Mouse (Mus musculus) WW6 (cell line): ENCODE measurements around the gene Nckap5.
"Not testable (repeated sequence)": the region's sequence is repeated elsewhere in the genome, so short reads cannot be mapped to it uniquely, and the experiment has no call there.

Experiments used
- DNase-seq: peaks from one replicate; pipeline ENCODE4 v3.0.0-alpha.2; 2013; ENCODE audit warnings: low read depth, low spot score

The Nckap5 gene

DNA sequence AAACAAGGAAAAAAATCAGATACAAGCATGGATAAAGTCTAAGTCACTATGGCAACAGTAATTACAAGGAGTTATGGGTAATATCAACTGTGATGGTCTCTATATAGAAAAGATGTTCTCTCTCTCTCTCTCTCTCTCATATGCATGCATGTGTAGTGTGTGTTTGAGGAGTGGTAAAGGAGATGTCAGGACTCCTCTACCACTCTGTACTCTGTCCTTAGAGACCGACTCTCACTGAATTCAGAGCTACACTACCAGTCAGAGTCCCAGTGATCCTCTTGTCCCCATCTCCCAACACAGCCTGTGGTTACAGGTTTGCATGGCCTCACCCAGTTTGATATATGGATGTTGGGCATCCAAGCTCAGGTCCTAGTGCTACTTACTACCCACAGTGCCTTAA is 662.0 kb downstream of the Nckap5 start:
- DNase-seq: no peak

DNA sequence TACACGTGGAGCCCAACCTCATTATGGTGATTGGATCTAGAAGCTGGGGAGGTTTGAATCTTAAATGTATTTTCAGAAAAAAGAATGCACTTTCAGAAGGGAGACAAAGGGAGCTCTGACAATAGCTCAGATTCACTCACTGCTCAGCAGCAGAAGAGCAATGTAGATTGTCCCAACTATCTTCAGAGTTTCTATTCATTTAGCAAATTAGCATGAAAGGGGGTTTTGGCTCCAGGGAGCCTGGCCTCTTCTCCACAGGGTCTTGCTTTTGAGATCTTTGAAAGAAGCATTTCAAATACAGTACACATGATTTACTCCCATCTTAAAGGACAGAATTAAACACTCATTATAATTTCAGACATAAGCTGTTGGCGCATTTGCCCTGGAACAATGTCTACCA is 662.5 kb downstream of the Nckap5 start:
- no peak for DNase-seq

GRCm38 (mm10) chr1:126167546-126167945 is 663.1 kb downstream of the Nckap5 start:
- DNase-seq: no peak

DNA sequence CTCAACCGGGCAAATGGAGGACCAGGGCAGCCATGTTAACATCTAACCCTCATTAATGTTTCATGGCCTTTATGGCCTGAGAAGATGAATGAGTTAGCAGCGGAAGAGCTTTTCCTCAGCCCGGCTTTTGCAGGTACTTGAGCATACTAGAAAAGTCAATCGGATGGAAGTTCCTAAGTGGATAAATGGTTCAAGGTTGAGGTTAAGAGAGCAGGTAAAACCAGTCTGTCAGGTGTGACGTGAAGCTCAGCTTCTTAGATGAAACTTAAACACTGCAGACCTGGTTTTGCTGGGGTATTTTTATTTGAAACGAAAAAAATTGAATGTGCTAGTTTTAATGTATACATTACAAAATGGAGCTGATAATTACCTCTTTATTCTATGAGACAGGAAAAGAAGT is 671.3 kb downstream of the Nckap5 start:
- DNase-seq: no peak

DNA sequence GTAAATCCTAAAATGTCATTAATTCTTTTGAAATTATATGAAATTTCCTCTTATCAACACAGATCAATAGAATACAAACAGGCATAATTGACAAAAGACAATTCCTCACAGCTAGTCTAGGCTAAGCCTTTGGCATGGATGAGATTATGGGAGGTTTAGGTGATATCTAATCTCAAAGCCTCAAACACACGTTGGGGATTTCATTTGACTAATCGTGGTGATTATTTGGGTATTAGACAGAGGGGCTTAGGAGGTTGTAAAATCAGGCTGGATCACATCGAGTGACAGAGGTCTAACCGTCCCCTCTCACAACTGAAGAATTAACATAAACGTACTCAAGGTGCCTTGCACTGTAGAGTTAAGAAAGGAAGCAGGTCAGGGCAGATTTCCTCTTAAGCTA is 674.8 kb downstream of the Nckap5 start:
- no peak for DNase-seq

DNA sequence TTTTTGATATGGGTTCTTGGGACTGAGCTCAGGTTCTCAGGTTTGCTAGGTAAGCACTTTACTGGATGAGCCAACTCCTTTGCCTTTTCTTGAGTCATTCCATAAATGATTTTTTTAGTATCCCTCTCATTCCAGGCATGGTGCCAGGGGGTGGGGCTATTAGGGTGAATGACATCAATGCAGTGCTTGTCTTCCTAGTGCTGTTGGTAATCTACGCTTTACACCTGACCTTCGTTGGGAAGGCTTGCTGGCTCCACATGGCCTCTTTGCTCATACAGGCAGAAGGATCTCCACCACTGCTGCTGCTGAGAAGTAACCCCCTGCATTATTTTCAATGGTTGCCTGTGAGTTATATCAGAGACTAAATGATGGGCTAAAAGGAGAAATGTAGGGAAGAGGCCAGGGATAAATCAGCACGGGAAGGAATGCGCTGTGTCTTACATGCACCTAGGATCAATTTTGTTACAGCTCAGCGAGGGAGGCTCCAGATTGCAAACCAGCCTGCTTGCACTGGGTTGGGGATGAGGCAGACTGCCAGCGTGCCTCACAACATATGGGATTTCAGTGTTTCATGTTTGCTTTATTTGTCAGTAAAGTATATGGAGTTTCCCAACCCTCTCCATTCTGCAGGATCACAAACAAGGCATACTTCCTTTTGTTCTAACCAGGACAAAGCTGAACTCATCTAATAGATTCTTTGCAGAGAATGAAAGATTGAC is 676.9 kb downstream of the Nckap5 start:
- no peak for DNase-seq

GRCm38 (mm10) chr1:126152217-126152616 is 678.4 kb downstream of the Nckap5 start:
- DNase-seq: no peak

- DNase-seq: no peak
These were observed 680.6 kb downstream of the Nckap5 start for GRCm38 (mm10) chr1:126149966-126150365.

DNA sequence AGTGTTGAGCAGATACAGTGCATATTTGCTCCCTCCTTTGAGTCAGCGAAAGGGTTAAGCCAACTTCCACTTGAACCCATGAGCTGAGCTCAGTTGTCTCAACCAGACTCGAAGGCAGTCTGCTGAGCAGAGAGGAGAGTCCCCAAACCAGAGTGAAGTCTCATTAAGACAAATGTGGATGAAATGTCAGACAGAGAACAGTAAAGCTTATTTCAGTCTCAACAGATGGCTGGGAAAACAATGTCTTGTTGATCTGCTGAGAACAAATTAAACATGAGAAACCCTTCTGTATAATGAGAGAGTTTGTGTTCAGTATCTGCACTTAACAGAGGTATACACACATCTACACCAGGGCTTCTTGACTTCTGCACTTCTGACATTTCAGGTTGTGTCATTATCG is 694.9 kb downstream of the Nckap5 start:
- DNase-seq: no peak

GRCm38 (mm10) chr1:126132316-126132715 is 698.3 kb downstream of the Nckap5 start:
- no peak for DNase-seq

DNA sequence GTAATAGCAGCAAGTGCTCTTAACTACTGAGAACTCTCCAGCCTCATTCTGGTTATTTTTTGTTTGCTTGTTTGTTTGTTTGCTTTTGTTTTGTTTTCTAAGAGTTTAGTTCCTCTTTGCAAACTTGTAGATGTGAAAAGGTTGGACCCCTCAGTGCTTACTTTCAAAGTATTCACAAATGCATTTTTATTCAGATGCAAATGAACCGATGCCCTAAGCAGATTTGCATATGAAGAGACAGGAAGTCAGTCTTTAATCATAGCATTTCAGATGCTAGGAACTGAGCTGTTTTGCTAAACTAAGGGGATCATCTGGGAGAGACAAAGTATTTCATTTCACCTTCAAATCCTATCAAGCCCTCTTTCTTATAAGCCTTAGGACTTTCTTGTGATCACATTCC is 701.5 kb downstream of the Nckap5 start:
- peak; percentile 14 for DNase-seq

DNA sequence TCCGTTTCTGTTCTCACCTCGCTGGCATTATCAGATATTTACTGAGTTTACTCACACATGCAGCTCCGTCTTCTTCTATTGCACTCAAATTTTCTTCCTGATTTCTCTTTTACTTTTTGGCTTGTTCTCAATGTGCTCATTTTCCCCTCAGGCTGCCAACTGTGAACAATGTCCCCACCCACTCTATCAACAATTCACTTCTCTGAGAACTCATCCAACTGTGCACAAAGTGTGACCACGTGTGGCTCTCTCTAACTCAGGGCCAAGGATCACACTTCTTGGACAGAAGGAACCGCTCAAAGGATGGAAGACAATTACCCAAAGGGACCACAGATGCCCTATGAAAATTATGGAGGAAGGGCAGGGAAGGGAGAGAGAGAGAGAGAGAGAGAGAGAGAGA is 707.5 kb downstream of the Nckap5 start:
- no peak for DNase-seq

DNA sequence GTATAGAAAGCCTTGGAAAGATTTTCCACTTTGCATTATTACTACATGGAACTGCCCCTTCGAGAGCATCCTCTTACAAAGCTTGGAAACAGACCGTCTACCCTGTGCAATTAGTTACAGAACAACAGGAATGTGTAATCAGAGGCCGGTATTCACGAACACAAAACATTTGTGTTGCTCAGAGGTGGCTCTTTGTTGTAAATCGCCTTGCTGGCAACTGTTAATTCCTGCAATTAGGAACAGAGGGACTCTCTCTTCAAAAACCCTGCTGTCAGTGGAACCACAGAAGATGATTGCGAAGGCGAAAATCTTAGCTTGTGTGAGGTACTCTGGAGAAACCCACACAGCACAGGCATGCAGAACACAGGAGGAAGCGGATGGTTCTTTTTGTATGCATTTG is 710.1 kb downstream of the Nckap5 start:
- no peak for DNase-seq

GRCm38 (mm10) chr1:126116034-126116433 is 714.6 kb downstream of the Nckap5 start:
- DNase-seq: no peak

DNA sequence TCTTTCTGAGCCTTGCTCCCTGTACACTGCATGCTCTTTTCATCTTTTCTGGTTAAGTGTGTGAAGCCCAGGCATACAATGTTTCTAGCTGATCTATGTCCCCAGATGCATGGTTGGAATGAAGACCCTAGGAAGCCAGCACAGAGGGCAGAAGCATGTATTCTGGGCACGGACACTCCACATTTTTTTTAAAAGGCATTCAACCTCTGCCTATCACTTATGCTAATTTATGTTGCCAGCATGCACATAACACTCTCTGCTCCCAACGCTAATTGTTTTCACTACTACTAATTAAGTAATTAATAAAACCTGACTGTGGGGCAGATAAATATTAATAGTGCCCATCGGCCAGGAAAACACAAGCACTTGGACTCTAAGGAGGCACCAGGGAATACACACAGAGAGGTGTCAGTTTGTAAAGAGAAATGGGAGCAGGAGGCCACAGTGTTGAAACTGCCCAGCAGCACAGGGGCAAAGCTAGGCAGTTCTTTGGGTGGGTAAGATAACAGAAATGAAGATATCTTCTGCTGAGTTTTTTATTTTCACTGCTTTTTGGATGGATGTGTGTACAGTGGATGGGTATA is 724.8 kb downstream of the Nckap5 start:
- DNase-seq: no peak

GRCm38 (mm10) chr1:126094346-126094745 is 736.3 kb downstream of the Nckap5 start:
- no peak for DNase-seq

DNA sequence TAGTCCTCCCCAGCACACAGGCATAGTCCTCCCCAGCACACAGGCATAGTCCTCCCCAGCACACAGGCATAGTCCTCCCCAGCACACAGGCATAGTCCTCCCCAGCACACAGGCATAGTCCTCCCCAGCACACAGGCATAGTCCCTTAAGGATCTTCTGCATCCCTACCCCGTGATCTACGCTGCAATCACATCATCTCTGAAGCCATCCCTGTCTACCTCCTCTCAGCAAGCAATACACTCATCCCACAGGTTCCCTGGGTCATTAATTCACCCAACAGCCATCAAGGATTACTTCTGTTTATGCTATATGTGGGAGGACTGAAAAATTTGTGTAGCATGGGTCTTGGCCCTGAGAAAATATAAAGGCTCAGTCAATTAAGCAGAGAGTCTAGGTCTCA is 738.6 kb downstream of the Nckap5 start:
- DNase-seq: not testable (repeated sequence)

- DNase-seq: no peak
These were observed 743.4 kb downstream of the Nckap5 start for GRCm38 (mm10) chr1:126087181-126087580.

DNA sequence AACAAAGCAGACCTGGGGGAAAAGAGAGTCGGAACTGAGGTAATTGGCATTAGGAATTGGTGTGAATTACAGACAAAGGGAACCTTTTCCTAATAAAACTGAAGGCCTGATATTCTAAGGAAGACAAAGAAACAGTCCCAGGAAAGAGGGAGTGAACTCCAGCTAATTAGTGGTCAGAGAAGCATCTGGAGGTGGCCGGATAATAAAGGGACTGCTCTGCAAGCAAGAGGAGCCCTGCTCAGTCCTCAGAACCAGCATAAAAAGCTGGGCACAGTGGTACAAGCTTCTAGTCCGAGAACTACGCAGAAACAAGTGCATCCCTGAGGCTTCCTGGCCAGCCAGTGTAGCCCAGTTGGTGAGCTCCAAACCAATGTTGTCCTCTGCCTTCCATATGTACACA is 754.3 kb downstream of the Nckap5 start:
- no peak for DNase-seq

GRCm38 (mm10) chr1:126070861-126071260 is 759.7 kb downstream of the Nckap5 start:
- no peak for DNase-seq

- DNase-seq: no peak
These were observed 779.1 kb downstream of the Nckap5 start for GRCm38 (mm10) chr1:126051491-126051890.

GRCm38 (mm10) chr1:126042886-126043285 is 787.7 kb downstream of the Nckap5 start:
- no peak for DNase-seq

DNA sequence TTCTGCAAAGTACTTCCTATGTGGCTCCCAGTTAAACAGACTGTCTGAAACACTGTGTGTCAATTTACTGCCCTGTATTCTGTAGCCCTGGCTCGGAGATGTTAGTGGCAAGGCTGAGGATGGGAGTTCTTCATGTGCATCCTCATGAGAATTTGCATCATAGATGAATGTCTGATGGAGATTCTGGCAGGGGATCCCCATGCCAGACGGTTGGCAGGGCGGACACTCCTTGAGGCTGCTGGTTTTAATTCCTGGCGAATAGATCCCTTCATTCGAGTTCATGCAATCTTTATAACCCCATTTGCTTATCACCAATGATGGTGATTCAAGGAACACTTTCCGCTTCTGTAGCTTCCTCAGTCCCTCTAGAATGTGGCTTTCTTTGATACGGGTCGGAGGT is 803.1 kb downstream of the Nckap5 start:
- no peak for DNase-seq

DNA sequence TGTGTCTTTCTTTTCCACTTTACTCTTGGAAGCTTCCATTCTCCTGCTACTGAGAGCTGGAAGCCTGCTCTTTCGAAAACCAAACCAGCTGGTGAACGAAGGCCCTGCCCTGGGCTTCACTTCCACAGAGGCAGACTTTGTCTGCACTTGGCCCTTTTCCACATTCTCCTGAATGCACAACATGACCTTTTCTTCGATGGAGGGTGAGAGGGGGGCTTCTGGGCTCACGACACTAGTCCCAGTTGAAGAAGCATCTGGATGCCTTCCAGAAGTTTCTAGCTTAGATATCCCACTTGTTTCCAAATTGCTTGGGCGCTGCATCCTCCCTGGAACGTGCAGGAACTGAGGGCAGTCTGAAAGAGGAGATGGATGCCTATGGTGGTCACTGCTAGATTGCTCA is 806.1 kb downstream of the Nckap5 start:
- no peak for DNase-seq
